Mouse (Mus musculus) lung, adult 2 months (tissue): ENCODE data around the gene Dner. TPM values are rescaled to one million over a fixed set of nuclear protein-coding genes. Genes with fewer than 3 reads are reported as not detected.

Experiments
- DNase-seq: peaks from one replicate; pipeline ENCODE4 v3.0.0; 2022
- H3K4me1 ChIP-seq: fragments of 200-500 bp; 2 replicates; pipeline ENCODE4 v1.6.1; 2011; ENCODE audit warnings: low read length; ENCODE audit not compliant: control insufficient read depth, insufficient read depth
- H3K4me3 ChIP-seq: fragments of 200-500 bp; replicated peaks from 2 replicates; pipeline ENCODE3; 2011; ENCODE audit warnings: low read depth, mild to moderate bottlenecking, control low read depth, low read length; ENCODE audit errors: extremely low read depth
- CTCF ChIP-seq: fragments of 200-500 bp; IDR thresholded peaks from 2 replicates; pipeline ENCODE4 v1.5.1; 2011; ENCODE audit warnings: mild to moderate bottlenecking, low read length, control low read depth; ENCODE audit not compliant: insufficient read depth
- POLR2A ChIP-seq: fragments of 200-500 bp; IDR thresholded peaks from 2 replicates; pipeline ENCODE4 v1.6.1; 2011; ENCODE audit warnings: low read depth, mild to moderate bottlenecking, control low read depth, low read length, borderline replicate concordance; ENCODE audit errors: extremely low read depth
- WGBS: fragments of 180-500 bp; shearing (Covaris S2); methylation state at CpG from one replicate; pipeline ENCODE4 v1.1.7; 2018; 5-methylcytosine and 5-hydroxymethylcytosine counted together
- polyA plus RNA-seq: library from polyadenylated mRNA; depleted of rRNA; stranded (reverse); fragments of >200 nt; gene quantifications from 2 replicates; pipeline ENCODE4 v1.2.3, GENCODE M21; 2012

Gene Dner
- polyA plus RNA-seq, 1 experiment: 1.5 TPM

DNA sequence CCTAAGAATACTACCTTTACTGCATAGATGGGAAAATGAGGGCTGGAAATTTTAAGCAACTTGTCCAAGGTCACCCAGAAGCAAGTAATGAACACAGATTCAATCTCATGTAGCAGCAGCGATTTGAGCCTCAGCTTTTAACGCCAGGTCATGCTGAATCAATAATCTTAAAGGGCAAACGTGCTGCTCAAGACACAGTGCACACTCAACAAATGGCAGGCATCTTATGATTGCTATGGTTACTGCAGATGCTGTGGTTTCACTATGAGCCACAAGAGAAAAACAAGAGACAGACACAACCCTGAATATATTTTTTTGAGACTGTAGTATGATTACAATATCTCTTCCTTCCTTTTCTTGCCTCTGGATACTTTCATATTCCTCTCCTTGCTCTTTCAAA, 228.4 kb downstream of the Dner start:
- no peak for TF ChIP-seq POLR2A
- TF ChIP-seq CTCF: no peak
- 69% methylated on average over 3 of the region's 3 CpGs for WGBS

DNA sequence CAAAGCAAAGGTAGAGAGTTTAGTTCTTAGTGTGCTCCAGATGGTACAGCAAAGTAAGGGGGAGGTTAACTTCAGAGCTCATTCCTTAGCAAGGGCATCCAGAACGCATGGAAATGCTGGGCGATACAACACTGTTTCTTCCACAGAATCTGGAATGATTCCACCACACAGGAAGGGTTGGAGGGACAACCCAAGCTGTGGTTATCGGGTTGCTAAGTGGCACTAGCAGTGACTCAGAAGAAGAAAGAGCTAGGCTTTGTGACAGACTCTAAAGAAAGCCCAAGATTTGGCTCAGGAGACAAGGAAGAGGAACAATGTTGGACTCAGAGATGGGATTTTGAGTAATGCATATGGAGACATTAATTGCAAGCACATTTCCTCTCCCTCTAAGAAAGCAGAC, 231.3 kb downstream of the Dner start:
- DNase-seq: no peak
- TF ChIP-seq CTCF (no peak), POLR2A (no peak)
- H3K4me3 ChIP-seq: no peak overlapping the region
- WGBS: 81% methylated on average over 3 of the region's 3 CpGs
- no peaks in the 10 kb centered on the region for H3K4me1 ChIP-seq

More for the DNA sequence above, 228.4 kb downstream of the Dner start:
- Histone ChIP-seq H3K4me1 (no peaks in the 10 kb centered on the region), H3K4me3 (no peak overlapping the region)
- DNase-seq: no peak

DNA sequence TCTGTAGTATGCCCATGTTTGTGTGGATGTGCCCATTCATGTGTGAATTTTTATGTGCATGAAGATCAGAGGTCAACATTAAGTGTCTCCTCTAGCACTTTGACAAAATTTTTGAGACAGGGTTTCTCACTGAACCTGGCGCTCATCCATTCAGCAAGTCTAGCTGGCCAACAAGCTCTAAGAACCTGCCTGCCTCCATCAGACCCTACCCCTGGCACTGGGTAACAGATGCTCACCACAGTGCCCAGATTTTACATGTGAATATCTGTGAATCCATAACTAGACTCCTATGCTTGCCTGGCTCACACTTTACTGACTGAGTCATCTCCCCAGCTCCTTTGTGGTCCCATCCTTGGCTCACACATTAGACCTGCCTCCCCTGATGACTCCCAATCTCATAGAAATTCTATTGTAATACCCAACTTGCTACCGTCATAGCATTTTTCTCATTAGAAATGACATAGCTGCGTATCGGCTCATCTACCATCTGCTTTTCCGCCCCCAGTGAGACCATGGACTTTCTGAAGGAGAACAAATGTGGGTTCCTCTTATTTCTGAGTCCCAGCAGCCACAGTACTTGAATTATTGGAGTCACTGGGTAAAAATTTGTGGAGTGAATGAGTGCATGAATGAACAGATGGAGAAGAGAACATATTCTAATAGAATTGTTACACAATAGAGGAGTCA, 231.9 kb downstream of the Dner start:
- WGBS: 90% methylated on average over 5 of the region's 5 CpGs
- TF ChIP-seq CTCF: no peak
- TF ChIP-seq POLR2A: no peak
- Histone ChIP-seq H3K4me1 (no peaks in the 10 kb centered on the region), H3K4me3 (no peak overlapping the region)
- DNase-seq: no peak

DNA sequence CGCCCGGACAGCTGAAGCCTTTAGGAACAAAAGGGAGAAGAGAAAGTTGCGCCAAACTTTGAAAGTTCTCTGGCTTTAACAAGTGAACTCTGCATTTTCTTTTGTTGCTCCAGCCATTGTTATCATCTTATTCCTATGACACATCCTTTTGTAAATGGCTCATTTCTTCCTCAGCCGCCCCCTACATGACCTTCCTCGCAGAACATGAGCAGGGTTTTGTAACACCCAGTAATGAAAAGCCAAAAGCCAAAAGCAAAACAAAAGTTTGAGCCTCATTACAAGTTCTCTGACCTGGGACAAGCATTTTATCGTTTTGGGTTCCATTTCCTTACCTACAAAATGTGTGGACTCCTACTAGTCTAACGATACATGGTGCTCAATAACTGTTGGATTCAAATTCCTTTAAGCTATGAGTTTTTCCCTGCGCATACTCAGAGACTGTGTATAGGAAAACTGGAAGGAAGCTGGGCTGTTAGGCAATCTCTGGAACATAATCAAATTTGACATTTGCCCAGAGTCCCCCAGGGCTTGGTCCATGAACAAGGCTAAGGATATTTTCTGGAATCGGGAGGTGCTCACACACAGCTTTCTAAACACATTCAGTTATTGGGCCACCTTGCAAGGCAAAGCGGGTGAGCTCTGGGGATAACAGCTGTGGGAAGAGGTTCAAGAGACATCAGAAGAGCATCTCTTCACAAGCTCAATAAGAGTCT, 246.3 kb downstream of the Dner start:
- 70% methylated on average over 10 of the region's 10 CpGs for whole genome bisulfite sequencing
- H3K4me1 ChIP-seq: no peaks in the 10 kb centered on the region
- DNase-seq: no peak
- H3K4me3 ChIP-seq: no peak overlapping the region
- TF ChIP-seq POLR2A (no peak), CTCF (no peak)

DNA sequence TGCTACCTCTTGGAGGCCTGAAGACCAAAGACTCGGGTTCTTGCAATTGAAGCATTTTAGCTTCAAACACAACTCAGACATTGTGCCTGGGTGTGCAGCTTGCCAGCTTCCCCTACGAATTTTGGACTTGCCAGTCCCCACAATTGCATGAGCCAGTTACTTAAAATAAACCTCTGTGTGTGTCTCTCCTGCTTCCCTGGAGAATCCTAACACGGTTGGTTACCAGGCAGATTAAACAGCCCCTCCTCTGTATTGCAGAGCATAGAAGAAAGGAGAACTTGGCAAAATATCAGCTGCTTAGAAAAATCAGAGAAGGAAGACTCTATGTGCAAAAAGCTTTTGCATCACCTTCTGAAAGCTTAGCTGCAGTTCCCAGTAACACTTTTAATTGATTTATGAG, 252.4 kb downstream of the Dner start:
- no peaks in the 10 kb centered on the region for H3K4me1 ChIP-seq
- no peak overlapping the region for H3K4me3 ChIP-seq
- 54% methylated on average over 3 of the region's 3 CpGs for WGBS
- no peak for DNase-seq
- no peak for TF ChIP-seq POLR2A
- no peak for TF ChIP-seq CTCF

DNA sequence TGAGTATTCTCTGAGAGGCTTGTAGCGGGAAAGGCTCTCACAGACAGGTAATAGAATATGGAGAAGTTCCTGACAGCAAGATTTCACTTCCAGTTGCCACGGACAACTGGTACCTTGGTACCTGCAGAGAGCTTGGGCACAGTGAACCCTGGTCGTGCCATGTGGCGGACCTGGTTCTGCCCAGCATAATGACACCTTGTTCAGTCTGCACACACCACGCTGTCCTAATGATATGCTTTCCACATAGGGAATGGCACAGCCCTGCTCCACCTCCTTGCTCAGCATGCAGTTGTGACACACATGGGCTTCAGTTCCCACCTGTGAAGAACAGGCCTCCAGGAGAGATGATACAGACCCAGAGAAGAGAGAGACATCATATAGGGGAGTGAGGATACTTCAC, 253.0 kb downstream of the Dner start:
- TF ChIP-seq POLR2A: no peak
- no peak for TF ChIP-seq CTCF
- WGBS: 89% methylated on average over 5 of the region's 5 CpGs
- no peak for DNase-seq
- H3K4me3 ChIP-seq: no peak overlapping the region
- no peaks in the 10 kb centered on the region for H3K4me1 ChIP-seq

DNA sequence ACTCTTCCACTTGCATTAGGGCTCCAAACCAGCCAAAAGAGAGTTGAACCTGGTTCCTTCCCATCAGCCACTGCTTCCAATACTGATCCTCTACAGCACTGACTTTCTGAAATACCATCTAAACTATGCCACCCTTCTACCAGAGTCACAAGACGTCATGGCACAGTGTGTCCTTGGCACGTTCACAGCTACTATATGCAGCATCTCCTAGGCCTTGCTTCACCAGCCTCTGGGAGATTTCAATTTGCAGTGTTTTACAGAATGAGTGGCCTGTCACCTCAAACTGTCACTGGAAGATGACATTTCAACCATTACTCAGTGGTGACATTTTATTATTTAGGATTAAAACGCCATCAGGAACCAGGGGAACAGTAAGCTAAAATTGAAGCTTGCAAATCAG, 254.6 kb downstream of the Dner start:
- WGBS: 69% methylated on average over 3 of the region's 3 CpGs
- Histone ChIP-seq H3K4me1 (no peaks in the 10 kb centered on the region), H3K4me3 (no peak overlapping the region)
- DNase-seq: no peak
- TF ChIP-seq CTCF: no peak
- no peak for TF ChIP-seq POLR2A

DNA sequence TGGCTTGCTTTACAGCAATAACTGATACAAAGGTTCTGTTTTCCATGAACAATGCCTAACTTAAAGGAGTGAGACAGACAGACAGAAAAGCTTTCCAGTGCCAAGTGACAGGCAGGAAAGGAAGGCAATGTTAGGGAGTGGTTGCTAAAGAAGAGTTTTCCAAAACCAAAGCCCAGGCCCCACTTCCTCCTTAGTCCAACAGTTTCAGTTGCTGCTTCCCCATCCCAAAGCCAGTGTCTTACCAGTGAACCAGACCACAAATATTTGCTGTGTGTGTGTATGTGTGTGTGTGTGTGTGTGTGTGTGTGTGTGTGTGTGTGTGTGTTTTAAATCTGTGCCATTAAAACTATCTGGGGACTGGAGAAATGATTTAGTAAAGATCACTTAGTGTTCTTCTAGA, 258.5 kb downstream of the Dner start:
- no peaks in the 10 kb centered on the region for H3K4me1 ChIP-seq
- TF ChIP-seq CTCF: no peak
- no peak for TF ChIP-seq POLR2A
- H3K4me3 ChIP-seq: no peak overlapping the region
- no peak for DNase-seq

DNA sequence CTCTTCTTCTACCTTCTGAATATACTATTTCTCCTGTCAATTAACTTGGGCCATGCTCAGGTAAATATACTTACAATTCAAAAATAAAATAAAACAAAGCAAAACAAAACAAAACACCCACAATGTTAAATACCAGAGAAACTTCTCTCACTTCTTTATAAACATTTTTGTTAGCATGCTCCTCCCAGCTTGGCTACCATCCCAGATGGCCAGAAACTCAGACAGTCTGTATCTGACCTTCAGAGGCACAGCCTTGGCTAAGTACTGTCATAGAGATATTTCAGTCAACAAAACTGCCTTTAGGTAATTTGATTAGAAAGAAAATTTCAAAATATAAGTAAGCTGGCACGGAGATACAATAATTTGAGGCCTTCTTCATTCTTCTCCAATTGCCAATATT, 259.7 kb downstream of the Dner start:
- WGBS: 60% methylated on average over 1 of the region's 1 CpGs
- Histone ChIP-seq H3K4me3 (no peak overlapping the region), H3K4me1 (no peaks in the 10 kb centered on the region)
- TF ChIP-seq POLR2A (no peak), CTCF (no peak)
- DNase-seq: no peak
